In genomic region chr6:86586070-86586469, GRCm38 (mm10) we compare ENCODE assay signal across 11 mouse cellular contexts. TPM values are rescaled to one million over a fixed set of nuclear protein-coding genes. Genes with fewer than 3 reads are reported as not detected.
A peak's percentile ranks its signal among the peaks of the same experiment; 100 is the strongest.
DNase-seq lines count a peak whose midpoint lies in the region; ATAC-seq lines count a peak whose summit lies in the region.
"Had no signal": no experiment of that assay in that cellular context is flagged by ENCODE, and none has a peak within 500 bp of the region (broad histone marks: within the 10 kb centered on the region; RNA-seq: fewer than 3 reads in every experiment).

No protein-coding gene starts in this region.

- no peak overlapping the region for H3K4me3 ChIP-seq in heart, embryonic 10.5 days
- H3K4me3 ChIP-seq in lung, embryonic 16.5 days (ENCODE audit: low read length), result no peak overlapping the region
- H3K4me3 ChIP-seq in limb, embryonic 15.5 days, result no peak overlapping the region
- no peak overlapping the region for H3K4me3 ChIP-seq in stomach, embryonic 16.5 days (replicated peaks; ENCODE audit: low read length)

- H3K36me3 ChIP-seq in heart, embryonic 10.5 days, result no peaks in the 10 kb centered on the region
- no peaks in the 10 kb centered on the region for H3K36me3 ChIP-seq in lung, embryonic 16.5 days (ENCODE audit: control insufficient read depth, insufficient read depth, low read length)
- no peaks in the 10 kb centered on the region for H3K36me3 ChIP-seq in limb, embryonic 15.5 days
- H3K36me3 ChIP-seq in stomach, embryonic 16.5 days (ENCODE audit: control insufficient read depth, insufficient read depth, low read length), result no peaks in the 10 kb centered on the region
- H3K36me3 ChIP-seq: embryonic facial prominence, embryonic 12.5 days had no signal

- H3K9me3 ChIP-seq in heart, embryonic 10.5 days, result no peaks in the 10 kb centered on the region
- H3K9me3 ChIP-seq in lung, embryonic 16.5 days (ENCODE audit: control insufficient read depth, low read length), result no peaks in the 10 kb centered on the region
- H3K9me3 ChIP-seq in limb, embryonic 15.5 days, result no peaks in the 10 kb centered on the region
- no peaks in the 10 kb centered on the region for H3K9me3 ChIP-seq in stomach, embryonic 16.5 days (replicated peaks; ENCODE audit: control insufficient read depth, low read length)
- H3K9me3 ChIP-seq: embryonic facial prominence, embryonic 12.5 days had no signal

- 67% methylated on average over 5 of the region's 5 CpGs for WGBS in heart, embryonic 10.5 days
- 60% methylated on average over 5 of the region's 5 CpGs for WGBS in lung, embryonic 16.5 days
- 67% methylated on average over 5 of the region's 5 CpGs for WGBS in limb, embryonic 15.5 days
- WGBS in stomach, embryonic 16.5 days, result 49% methylated on average over 5 of the region's 5 CpGs

- H3K27me3 ChIP-seq in heart, embryonic 10.5 days (ENCODE audit: insufficient read depth, poor library complexity, severe bottlenecking), result no peaks in the 10 kb centered on the region
- H3K27me3 ChIP-seq in lung, embryonic 16.5 days (ENCODE audit: control insufficient read depth, insufficient read depth, low read depth, low read length), result no peaks in the 10 kb centered on the region
- H3K27me3 ChIP-seq in limb, embryonic 15.5 days, result no peaks in the 10 kb centered on the region
- no peaks in the 10 kb centered on the region for H3K27me3 ChIP-seq in stomach, embryonic 16.5 days (ENCODE audit: control insufficient read depth, insufficient read depth, low read length)
- H3K27me3 ChIP-seq: embryonic facial prominence, embryonic 12.5 days had no signal

- H3K27ac ChIP-seq in heart, embryonic 10.5 days, result peak overlapping the region; percentile 86; the same call in 1 of the 2 replicates
- H3K27ac ChIP-seq in lung, embryonic 16.5 days (ENCODE audit: low read length), result peak overlapping the region; percentile 99; the same call in 1 of the 2 replicates
- H3K27ac ChIP-seq in limb, embryonic 15.5 days, result peak overlapping the region; percentile 87
- peak overlapping the region; percentile 95 for H3K27ac ChIP-seq in stomach, embryonic 16.5 days (ENCODE audit: low read length)

- H3K4me1 ChIP-seq in heart, embryonic 10.5 days, result peaks cover 29% of the 10 kb centered on the region
- H3K4me1 ChIP-seq in lung, embryonic 16.5 days (replicated peaks; ENCODE audit: control insufficient read depth, insufficient read depth, low read length), result peaks cover 16% of the 10 kb centered on the region
- peaks cover 25% of the 10 kb centered on the region for H3K4me1 ChIP-seq in limb, embryonic 15.5 days
- H3K4me1 ChIP-seq in stomach, embryonic 16.5 days (ENCODE audit: control insufficient read depth, insufficient read depth, low read length), result peaks cover 14% of the 10 kb centered on the region

- intact Hi-C loops in heart, postnatal 14 days (cut with DNase I), result no loop called here

- no peak overlapping the region for H3K9ac ChIP-seq in lung, embryonic 16.5 days (ENCODE audit: low read length)
- H3K9ac ChIP-seq in limb, embryonic 15.5 days, result no peak overlapping the region
- H3K9ac ChIP-seq in stomach, embryonic 16.5 days (ENCODE audit: low read length), result no peak overlapping the region
- H3K9ac ChIP-seq: embryonic facial prominence, embryonic 12.5 days had no signal

- DNase-seq in heart, embryonic 10.5 days (ENCODE audit: low spot score), result no peak
- DNase-seq in heart, postnatal 14 days, result no peak
- DNase-seq in lung, postnatal 14 days, result no peak
- DNase-seq in left cerebral cortex, adult 18-20 months (ENCODE audit: low spot score in 2 of 2), result no peak
- DNase-seq: kidney, adult 8-10 months; spleen, adult 18-20 months; thymus, postnatal 14 days had no signal

- no peak overlapping the region for H3K4me2 ChIP-seq in lung, embryonic 16.5 days (ENCODE audit: low read depth, low read length)
- H3K4me2 ChIP-seq in limb, embryonic 15.5 days, result no peak overlapping the region
- H3K4me2 ChIP-seq in stomach, embryonic 16.5 days (ENCODE audit: low read depth, low read length), result no peak overlapping the region

- ATAC-seq in lung, embryonic 16.5 days (ENCODE audit: low read depth), result no peak
- no peak for ATAC-seq in limb, embryonic 15.5 days (ENCODE audit: insufficient number of reproducible peaks, low FRiP score, low TSS enrichment, low read depth)
- no peak for ATAC-seq in stomach, embryonic 16.5 days (ENCODE audit: insufficient read depth, low FRiP score)

RNA-seq across cellular contexts. Expression of gene Asprv1, which starts 41.9 kb away (rescaled TPM):
- 0.23 and 0.58 TPM in 2 replicates for polyA plus RNA-seq in heart, embryonic 10.5 days (2016; fragmentation: Nextera tagmentation; extraction: Ambion mirVana)
- under 1 TPM in 1 of 2 experiments, not detected in 1; 0.27 TPM for total RNA-seq in heart, postnatal 14 days (2021)
- polyA plus RNA-seq in lung, embryonic 16.5 days (2015; fragmentation: Nextera tagmentation; extraction: Ambion mirVana), result 1.0 and 5.3 TPM in 2 replicates
- 610 and 666 TPM in 2 replicates for polyA plus RNA-seq in limb, embryonic 15.5 days (2015; fragmentation: Nextera tagmentation; extraction: Ambion mirVana)
- 360 and 682 TPM in 2 replicates for polyA plus RNA-seq in stomach, embryonic 16.5 days (2015; fragmentation: Nextera tagmentation; extraction: Ambion mirVana)
- total RNA-seq in left cerebral cortex, adult 18-20 months (2021), result 1 to 10 TPM; 1.4 to 1.7 TPM

RNA-seq across cellular contexts. Expression of gene Pcbp1, which starts 59.9 kb away (rescaled TPM):
- 411 and 428 TPM in 2 replicates for polyA plus RNA-seq in heart, embryonic 10.5 days (2016; fragmentation: Nextera tagmentation; extraction: Ambion mirVana)
- total RNA-seq in heart, postnatal 14 days (2021), result 100 to 1,000 TPM; 168 to 179 TPM
- 168 and 192 TPM in 2 replicates for polyA plus RNA-seq in lung, embryonic 16.5 days (2015; fragmentation: Nextera tagmentation; extraction: Ambion mirVana)
- 456 and 462 TPM in 2 replicates for polyA plus RNA-seq in limb, embryonic 15.5 days (2015; fragmentation: Nextera tagmentation; extraction: Ambion mirVana)
- 177 and 197 TPM in 2 replicates for polyA plus RNA-seq in stomach, embryonic 16.5 days (2015; fragmentation: Nextera tagmentation; extraction: Ambion mirVana)
- 100 to 1,000 TPM; 188 to 189 TPM for total RNA-seq in left cerebral cortex, adult 18-20 months (2021)

Comparison
In these comparisons a context has a peak if more than half of its experiments do, and no peak if none do; other contexts are left out.
1. RNA of gene Asprv1, which starts 41.9 kb away (polyA plus RNA-seq): 610 to 666 TPM in limb, embryonic 15.5 days and 360 to 682 TPM in stomach, embryonic 16.5 days; 1.0 to 5.3 TPM in lung, embryonic 16.5 days and 0.23 to 0.58 TPM in heart, embryonic 10.5 days; every median in the first group is over 10 times any median in the second.
2. Peak in every context shown above with its lines, with median percentiles within 50 percentile points of each other: H3K27ac ChIP-seq.